Mouse (Mus musculus) left cerebral cortex, postnatal 4 days (tissue): ENCODE measurements around the gene Gan. TPM values are rescaled to one million over a fixed set of nuclear protein-coding genes. Genes with fewer than 3 reads are reported as not detected.

Experiments
- DNase-seq: peaks from one replicate; pipeline ENCODE4 v3.0.0-alpha.2; 2022
- intact Hi-C: fragments of 180-260 bp; cut with DNase I; formaldehyde crosslinking; loops from one replicate; pipeline ENCODE4 v1.15.1; 2025
- total RNA-seq, 2 experiments: library from RNA; stranded (reverse); gene quantifications; 2 replicates each; pipeline ENCODE4 v1.2.3; 2021

The Gan gene
- total RNA-seq, 2 experiments from 2014 or later: 30.6 to 34.4 TPM

GRCm38 (mm10) chr8:117198141-117198935 is 40.4 kb downstream of the Gan start:
- peak; percentile 28 for DNase-seq
- intact Hi-C loops: no loop called here

GRCm38 (mm10) chr8:117199658-117200057 is 41.7 kb downstream of the Gan start:
- intact Hi-C loops: no loop called here
- no peak for DNase-seq

- no peak for DNase-seq
- intact Hi-C loops: no loop called here
Observed at GRCm38 (mm10) chr8:117200346-117200745, 42.4 kb downstream of the Gan start.

GRCm38 (mm10) chr8:117200803-117201202 is 42.9 kb downstream of the Gan start:
- no peak for DNase-seq
- intact Hi-C loops: no loop called here

- no peak for DNase-seq
Observed at GRCm38 (mm10) chr8:117201221-117202017, 43.5 kb downstream of the Gan start.

GRCm38 (mm10) chr8:117203085-117203484 is 45.1 kb downstream of the Gan start:
- DNase-seq: no peak
- intact Hi-C loops: no loop called here

More at GRCm38 (mm10) chr8:117201221-117202017, 43.5 kb downstream of the Gan start:
- intact Hi-C loops: no loop called here

GRCm38 (mm10) chr8:117205884-117206283 is 47.9 kb downstream of the Gan start:
- DNase-seq: no peak
- intact Hi-C loops: no loop called here

GRCm38 (mm10) chr8:117206636-117207035 is 48.7 kb downstream of the Gan start:
- no peak for DNase-seq
- intact Hi-C loops: no loop called here

GRCm38 (mm10) chr8:117209150-117209549 is 51.2 kb downstream of the Gan start:
- intact Hi-C loops: no loop called here
- DNase-seq: no peak

GRCm38 (mm10) chr8:117212100-117212499 is 54.2 kb downstream of the Gan start:
- intact Hi-C loops: no loop called here
- DNase-seq: peak; percentile 41

GRCm38 (mm10) chr8:117217724-117218123 is 59.8 kb downstream of the Gan start:
- intact Hi-C loops: no loop called here
- no peak for DNase-seq

- intact Hi-C loops: loop anchor here (5.0 kb wide), 1 partner anchor 250 kb away; no protein-coding TSS in a partner anchor
Observed at GRCm38 (mm10) chr8:117222396-117222795, 64.5 kb downstream of the Gan start.

GRCm38 (mm10) chr8:117224630-117225029 is 66.7 kb downstream of the Gan start:
- intact Hi-C loops: loop anchor here (5.0 kb wide), 1 partner anchor 248 kb away; no protein-coding TSS in a partner anchor
- peak; percentile 83 for DNase-seq

More at GRCm38 (mm10) chr8:117222396-117222795, 64.5 kb downstream of the Gan start:
- peak; percentile 26 for DNase-seq

GRCm38 (mm10) chr8:117226306-117226705 is 68.4 kb downstream of the Gan start:
- intact Hi-C loops: no loop called here
- DNase-seq: no peak

- intact Hi-C loops: no loop called here
Observed at GRCm38 (mm10) chr8:117227339-117227738, 69.4 kb downstream of the Gan start.

GRCm38 (mm10) chr8:117233199-117233598 is 75.3 kb downstream of the Gan start:
- intact Hi-C loops: no loop called here

More at GRCm38 (mm10) chr8:117227339-117227738, 69.4 kb downstream of the Gan start:
- DNase-seq: no peak

GRCm38 (mm10) chr8:117236531-117236930 is 78.6 kb downstream of the Gan start:
- no peak for DNase-seq
- intact Hi-C loops: no loop called here

More at GRCm38 (mm10) chr8:117233199-117233598, 75.3 kb downstream of the Gan start:
- DNase-seq: no peak

- DNase-seq: no peak
- intact Hi-C loops: no loop called here
Observed at GRCm38 (mm10) chr8:117240326-117240725, 82.4 kb downstream of the Gan start.

GRCm38 (mm10) chr8:117240841-117241494 is 83.0 kb downstream of the Gan start:
- intact Hi-C loops: no loop called here

GRCm38 (mm10) chr8:117241848-117242247 is 83.9 kb downstream of the Gan start:
- intact Hi-C loops: no loop called here
- no peak for DNase-seq

More at GRCm38 (mm10) chr8:117240841-117241494, 83.0 kb downstream of the Gan start:
- DNase-seq: no peak

GRCm38 (mm10) chr8:117242286-117242685 is 84.4 kb downstream of the Gan start:
- DNase-seq: no peak
- intact Hi-C loops: no loop called here
